Mouse (Mus musculus): Measurements from ENCODE around the gene Prdm4. TPM values are rescaled to one million over a fixed set of nuclear protein-coding genes. Genes with fewer than 3 reads are reported as not detected.
A peak's percentile ranks its signal among the peaks of the same experiment; 100 is the strongest.

Gene Prdm4
- polyA plus RNA-seq, 3 experiments from 2014 or later: 4.2 to 7.1 (median 6.1) TPM

GRCm38 (mm10) chr10:85871698-85872478 lies 45.1 kb downstream of the Prdm4 start:
- ATAC-seq: peak; percentile 94

DNA sequence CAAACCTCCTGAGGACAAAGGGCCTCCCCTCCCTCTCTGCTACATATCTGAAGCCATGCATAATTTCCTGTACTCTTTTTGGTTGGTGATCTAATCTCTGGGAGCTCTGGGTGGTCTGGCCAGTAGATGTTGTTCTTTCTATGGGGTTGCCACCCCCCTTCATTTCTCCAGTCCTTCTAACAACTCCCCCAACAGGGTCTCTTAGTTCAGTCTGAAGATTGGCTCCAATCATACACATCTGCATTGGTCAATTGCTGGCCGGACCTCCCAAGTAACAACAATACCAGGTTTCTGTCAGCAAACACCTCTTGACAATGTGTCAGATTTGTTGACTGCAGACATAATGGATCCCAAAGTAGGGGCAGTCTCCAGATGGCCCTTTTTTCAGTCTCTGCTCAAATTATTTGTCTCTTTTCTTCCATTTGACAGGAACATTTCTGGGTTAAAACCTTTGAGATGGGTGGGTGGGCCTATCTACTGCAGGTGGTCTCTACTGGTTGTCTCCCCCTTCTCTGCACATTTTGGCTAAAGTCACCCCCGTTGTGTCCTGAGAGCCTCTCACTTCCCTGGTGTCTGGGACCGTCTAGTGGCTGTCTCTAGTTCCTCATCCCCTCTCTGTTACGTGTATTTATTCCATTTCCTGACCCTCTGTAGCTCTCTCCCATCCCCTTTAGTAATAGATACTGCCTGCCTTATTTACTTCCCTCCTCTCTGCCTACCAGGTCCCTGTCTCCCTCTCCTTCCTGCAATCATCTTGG lies 70.7 kb downstream of the Prdm4 start:
- no peak for ATAC-seq

Other genes with a start within 250 kb of the Prdm4 start
- 10 to 100 TPM; 40.3 to 46.4 (median 40.7) TPM for gene Pwp1, start 87.6 kb downstream of the Prdm4 start, polyA plus RNA-seq (2017; shearing (Covaris generic))
- under 1 TPM in 2 of 3 experiments, not detected in 1; 0.29 to 0.39 TPM for gene Ascl4, start 10.5 kb upstream of the Prdm4 start, polyA plus RNA-seq (2017; shearing (Covaris generic))
- gene Rtcb, start 40.7 kb upstream of the Prdm4 start, polyA plus RNA-seq (2017; shearing (Covaris generic)): 100 to 1,000 TPM; 135 to 170 (median 165) TPM
- not detected for gene Bpifc, start 94.8 kb upstream of the Prdm4 start, polyA plus RNA-seq (2017; shearing (Covaris generic))
- gene Fbxo7, start 104.8 kb upstream of the Prdm4 start, polyA plus RNA-seq (2017; shearing (Covaris generic)): 10 to 100 TPM; 37.0 to 46.3 (median 40.5) TPM